Mouse (Mus musculus): Measurements from ENCODE around the gene Rnls.

GRCm38 (mm10) chr19:33096581-33096980, 295.5 kb downstream of the Rnls start:
- no peak for TF ChIP-seq CTCF (conservative IDR thresholded peaks at IDR 0.05; ENCODE audit: insufficient read depth, insufficient read length, low read depth, low read length)
- no peak for TF ChIP-seq POLR2A (IDR thresholded peaks at IDR 0.05; ENCODE audit: low read depth, low read length)

Measured in kidney, adult 2 months (tissue).